Mouse (Mus musculus) small intestine, adult 2 months (tissue): Measurements from ENCODE around the gene Cngb1.

Source experiments
- CTCF ChIP-seq: fragments of 200-500 bp; IDR thresholded peaks from 2 replicates; pipeline ENCODE4 v1.5.1; 2012; ENCODE audit warnings: low read depth, mild to moderate bottlenecking, control low read depth, inconsistent platforms, low read length, moderate library complexity, mixed read lengths; ENCODE audit not compliant: insufficient replicate concordance, insufficient read length; ENCODE audit errors: extremely low read depth
- POLR2A ChIP-seq: fragments of 200-500 bp; IDR thresholded peaks from 2 replicates; pipeline ENCODE4 v1.6.1; 2012; ENCODE audit warnings: low read depth, mild to moderate bottlenecking, control low read depth, inconsistent platforms, low read length, moderate library complexity

- TF ChIP-seq CTCF (no peak), POLR2A (no peak)
Observed at GRCm38 (mm10) chr8:95221045-95221444, 85.3 kb downstream of the Cngb1 start.
